ENCODE assay signal across 25 mouse cellular contexts in the genomic region with DNA sequence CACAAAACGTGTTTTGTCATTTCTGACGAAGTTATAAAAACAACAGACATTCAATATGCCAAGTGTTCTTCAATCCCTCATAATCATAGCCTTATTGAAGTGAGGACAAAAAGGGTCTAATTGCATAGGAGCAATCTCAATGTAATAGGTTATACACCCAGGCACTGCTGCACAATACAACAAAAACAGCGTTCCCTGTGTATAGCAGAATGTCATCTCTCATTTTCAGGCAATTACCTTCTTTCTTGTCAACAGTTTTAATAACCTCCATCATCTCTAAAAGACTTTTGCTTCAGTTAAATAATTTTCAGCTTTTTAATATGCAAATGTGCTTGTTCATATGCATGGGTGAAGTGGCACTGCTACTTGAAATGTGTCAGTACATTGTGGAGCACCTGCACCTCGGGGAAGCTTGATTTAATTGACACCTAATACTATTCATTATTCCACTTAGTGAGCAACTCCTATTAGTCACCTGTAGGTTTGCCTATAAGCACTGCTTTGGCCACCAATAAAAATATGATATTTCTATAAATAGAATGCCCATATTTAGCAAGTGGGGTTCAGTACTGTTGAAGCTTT.
"Had no signal": no experiment of that assay in that cellular context is flagged by ENCODE, and none has a peak within 500 bp of the region (broad histone marks: within the 10 kb centered on the region; RNA-seq: fewer than 3 reads in every experiment).

No protein-coding gene starts in this region.

- DNase-seq: gastrocnemius, adult 2 months; gastrocnemius, postnatal 10 days; gastrocnemius, postnatal 25 days; heart, adult 18-20 months; heart, postnatal 14 days; heart, postnatal 36 days; kidney, adult 18-20 months; kidney, adult 8-10 months; kidney, postnatal 10 days; kidney, postnatal 25 days; kidney, postnatal 4 days; left cerebral cortex, postnatal 4 days had no signal

- H3K27ac ChIP-seq: gastrocnemius, adult 2 months; heart, embryonic 13.5 days; heart, embryonic 15.5 days; hindbrain, embryonic 13.5 days; hindbrain, embryonic 15.5 days; intestine, embryonic 15.5 days; layer of hippocampus, adult 2 months; limb, embryonic 13.5 days; limb, embryonic 15.5 days; liver, embryonic 12.5 days; liver, embryonic 14.5 days had no signal

- H3K4me2 ChIP-seq: heart, embryonic 11.5 days; heart, embryonic 13.5 days; heart, embryonic 15.5 days; hindbrain, embryonic 13.5 days; hindbrain, embryonic 15.5 days; intestine, embryonic 15.5 days; limb, embryonic 13.5 days; limb, embryonic 15.5 days; liver, embryonic 12.5 days had no signal

- H3K4me3 ChIP-seq: gastrocnemius, adult 2 months; heart, embryonic 13.5 days; heart, embryonic 15.5 days; hindbrain, embryonic 13.5 days; hindbrain, embryonic 15.5 days; intestine, embryonic 15.5 days; layer of hippocampus, adult 2 months; limb, embryonic 13.5 days; limb, embryonic 15.5 days; liver, embryonic 12.5 days had no signal

- H3K9ac ChIP-seq: heart, embryonic 13.5 days; heart, embryonic 15.5 days; hindbrain, embryonic 13.5 days; hindbrain, embryonic 15.5 days; intestine, embryonic 15.5 days; limb, embryonic 13.5 days; limb, embryonic 15.5 days; liver, embryonic 12.5 days; liver, embryonic 14.5 days had no signal

- H3K4me1 ChIP-seq: liver, embryonic 12.5 days had no signal

- H3K9me3 ChIP-seq: heart, embryonic 13.5 days; heart, embryonic 15.5 days; hindbrain, embryonic 13.5 days; hindbrain, embryonic 15.5 days; intestine, embryonic 15.5 days; limb, embryonic 13.5 days; limb, embryonic 15.5 days; liver, embryonic 12.5 days had no signal

- ATAC-seq: inflammation-experienced regulatory T-cells, adult 6 months; intestine, embryonic 15.5 days; intestine, postnatal 0 days; liver, embryonic 12.5 days had no signal

- H3K27me3 ChIP-seq: heart, embryonic 13.5 days; heart, embryonic 15.5 days; hindbrain, embryonic 13.5 days; hindbrain, embryonic 15.5 days; intestine, embryonic 15.5 days; limb, embryonic 13.5 days; limb, embryonic 15.5 days; liver, embryonic 12.5 days had no signal

- H3K36me3 ChIP-seq: heart, embryonic 13.5 days; heart, embryonic 15.5 days; hindbrain, embryonic 13.5 days; hindbrain, embryonic 15.5 days; intestine, embryonic 15.5 days; limb, embryonic 13.5 days; limb, embryonic 15.5 days had no signal
